Mouse (Mus musculus) limb, embryonic 10.5 days (tissue): Measurements from ENCODE around the gene Cldn7. TPM values are rescaled to one million over a fixed set of nuclear protein-coding genes. Genes with fewer than 3 reads are reported as not detected.
"Not testable (repeated sequence)": the region's sequence is repeated elsewhere in the genome, so short reads cannot be mapped to it uniquely, and the experiment has no call there.

Experiments used
- DNase-seq: peaks from one replicate; pipeline ENCODE4 v3.0.0-alpha.2; 2017; ENCODE audit warnings: low spot score
- H3K27ac ChIP-seq: fragments of 300-500 bp; sonication (generic); 2 replicates; pipeline ENCODE4 v1.5.1; 2016; ENCODE audit warnings: mild to moderate bottlenecking
- H3K27me3 ChIP-seq: fragments of 300-500 bp; sonication (generic); 2 replicates; pipeline ENCODE4 v1.6.1; 2016; ENCODE audit warnings: low read depth, mild to moderate bottlenecking; ENCODE audit not compliant: poor library complexity, severe bottlenecking
- H3K36me3 ChIP-seq: fragments of 300-500 bp; sonication (generic); 2 replicates; pipeline ENCODE4 v1.6.1; 2016; ENCODE audit warnings: mild to moderate bottlenecking, moderate library complexity
- H3K4me1 ChIP-seq: fragments of 300-500 bp; sonication (generic); 2 replicates; pipeline ENCODE4 v1.6.1; 2016
- H3K4me3 ChIP-seq: fragments of 300-500 bp; sonication (generic); 2 replicates; pipeline ENCODE4 v1.5.1; 2016; ENCODE audit warnings: mild to moderate bottlenecking, moderate library complexity
- H3K9me3 ChIP-seq: fragments of 300-500 bp; sonication (generic); replicated peaks from 2 replicates; pipeline ENCODE4 v1.6.1; 2016; ENCODE audit warnings: mild to moderate bottlenecking
- WGBS: fragments of 180-500 bp; shearing (Covaris S2); methylation state at CpG from one replicate; pipeline ENCODE4 v1.1.7; 2016; 5-methylcytosine and 5-hydroxymethylcytosine counted together
- polyA plus RNA-seq: library from polyadenylated mRNA; unstranded; fragments of >200 nt; fragmentation: Nextera tagmentation; extraction: Ambion mirVana; gene quantifications from 2 replicates; pipeline ENCODE4 v1.2.1, GENCODE M21; 2016

Cldn7 gene
- polyA plus RNA-seq, 1 experiment from 2014 or later, result 28.7 TPM

GRCm38 (mm10) chr11:70001159-70001558 lies 36.6 kb downstream of the Cldn7 start:
- no peak for DNase-seq
- H3K27me3 ChIP-seq, result no peaks in the 10 kb centered on the region
- H3K9me3 ChIP-seq, result no peaks in the 10 kb centered on the region
- H3K36me3 ChIP-seq, result peaks cover 49% of the 10 kb centered on the region
- peak overlapping the region; percentile 91 for H3K27ac ChIP-seq
- 13% methylated on average over 8 of the region's 8 CpGs for WGBS
- H3K4me3 ChIP-seq, result peak overlapping the region; percentile 95
- H3K4me1 ChIP-seq, result peaks cover 55% of the 10 kb centered on the region

GRCm38 (mm10) chr11:70001865-70002264 lies 37.3 kb downstream of the Cldn7 start:
- Histone ChIP-seq H3K27me3 (no peaks in the 10 kb centered on the region), H3K4me1 (peaks cover 55% of the 10 kb centered on the region), H3K36me3 (peaks cover 56% of the 10 kb centered on the region), H3K4me3 (peak overlapping the region; percentile 95), H3K27ac (no peak overlapping the region), H3K9me3 (no peaks in the 10 kb centered on the region)
- peak; percentile 51 for DNase-seq

- Histone ChIP-seq H3K36me3 (peaks cover 62% of the 10 kb centered on the region), H3K9me3 (no peaks in the 10 kb centered on the region), H3K27me3 (no peaks in the 10 kb centered on the region), H3K4me3 (peak overlapping the region; percentile 95), H3K27ac (no peak overlapping the region), H3K4me1 (peaks cover 50% of the 10 kb centered on the region)
- 87% methylated on average over 2 of the region's 2 CpGs for WGBS
- DNase-seq, result no peak
Measured at GRCm38 (mm10) chr11:70002471-70002870, 37.9 kb downstream of the Cldn7 start.

GRCm38 (mm10) chr11:70005521-70005920 lies 40.9 kb downstream of the Cldn7 start:
- no peaks in the 10 kb centered on the region for H3K9me3 ChIP-seq
- DNase-seq, result no peak
- H3K4me3 ChIP-seq, result 0 out of 2 replicates have a peak overlapping the region, but pooled peaks have one; percentile 4
- no peak overlapping the region for H3K27ac ChIP-seq
- peaks cover 65% of the 10 kb centered on the region for H3K36me3 ChIP-seq
- peaks cover 35% of the 10 kb centered on the region for H3K4me1 ChIP-seq
- 70% methylated on average over 5 of the region's 5 CpGs for WGBS
- no peaks in the 10 kb centered on the region for H3K27me3 ChIP-seq

GRCm38 (mm10) chr11:70010033-70010432 lies 45.5 kb downstream of the Cldn7 start:
- Histone ChIP-seq H3K4me3 (no peak overlapping the region), H3K4me1 (peaks cover 16% of the 10 kb centered on the region), H3K9me3 (no peaks in the 10 kb centered on the region), H3K36me3 (peaks cover 93% of the 10 kb centered on the region), H3K27me3 (no peaks in the 10 kb centered on the region), H3K27ac (no peak overlapping the region)
- 95% methylated on average over 6 of the region's 6 CpGs for WGBS
- DNase-seq, result no peak

GRCm38 (mm10) chr11:70010548-70010947 lies 46.0 kb downstream of the Cldn7 start:
- WGBS, result 84% methylated on average over 12 of the region's 12 CpGs
- Histone ChIP-seq H3K36me3 (peaks cover 87% of the 10 kb centered on the region), H3K4me1 (peaks cover 21% of the 10 kb centered on the region), H3K4me3 (no peak overlapping the region), H3K27me3 (no peaks in the 10 kb centered on the region), H3K27ac (no peak overlapping the region), H3K9me3 (no peaks in the 10 kb centered on the region)
- no peak for DNase-seq

GRCm38 (mm10) chr11:70010961-70011360 lies 46.4 kb downstream of the Cldn7 start:
- no peaks in the 10 kb centered on the region for H3K27me3 ChIP-seq
- H3K27ac ChIP-seq, result no peak overlapping the region
- DNase-seq, result no peak
- no peaks in the 10 kb centered on the region for H3K9me3 ChIP-seq
- H3K36me3 ChIP-seq, result peaks cover 83% of the 10 kb centered on the region
- 91% methylated on average over 10 of the region's 10 CpGs for WGBS
- H3K4me1 ChIP-seq, result peaks cover 23% of the 10 kb centered on the region
- H3K4me3 ChIP-seq, result no peak overlapping the region

GRCm38 (mm10) chr11:70012931-70013330 lies 48.4 kb downstream of the Cldn7 start:
- 91% methylated on average over 9 of the region's 9 CpGs for WGBS
- no peaks in the 10 kb centered on the region for H3K27me3 ChIP-seq

GRCm38 (mm10) chr11:70013408-70013807 lies 48.8 kb downstream of the Cldn7 start:
- Histone ChIP-seq H3K27me3 (no peaks in the 10 kb centered on the region), H3K36me3 (peaks cover 59% of the 10 kb centered on the region), H3K9me3 (no peaks in the 10 kb centered on the region), H3K4me3 (no peak overlapping the region), H3K4me1 (peaks cover 41% of the 10 kb centered on the region), H3K27ac (peak overlapping the region; percentile 4; the same call in 1 of the 2 replicates)
- no peak for DNase-seq
- WGBS, result 88% methylated on average over 3 of the region's 3 CpGs

More at GRCm38 (mm10) chr11:70012931-70013330, 48.4 kb downstream of the Cldn7 start:
- no peak overlapping the region for H3K4me3 ChIP-seq
- no peak for DNase-seq
- H3K4me1 ChIP-seq, result peaks cover 36% of the 10 kb centered on the region
- H3K9me3 ChIP-seq, result no peaks in the 10 kb centered on the region
- H3K36me3 ChIP-seq, result peaks cover 64% of the 10 kb centered on the region
- H3K27ac ChIP-seq, result no peak overlapping the region

GRCm38 (mm10) chr11:70014051-70014450 lies 49.5 kb downstream of the Cldn7 start:
- no peaks in the 10 kb centered on the region for H3K27me3 ChIP-seq
- H3K4me3 ChIP-seq, result peak overlapping the region; percentile 64; the same call in 1 of the 2 replicates
- DNase-seq, result no peak
- no peak overlapping the region for H3K27ac ChIP-seq
- H3K9me3 ChIP-seq, result no peaks in the 10 kb centered on the region
- peaks cover 48% of the 10 kb centered on the region for H3K4me1 ChIP-seq
- H3K36me3 ChIP-seq, result peaks cover 52% of the 10 kb centered on the region
- WGBS, result 54% methylated on average over 5 of the region's 5 CpGs

- H3K27ac ChIP-seq, result peak within 1 kb of the TSS; percentile 81
- H3K9me3 ChIP-seq, result no peaks in the 10 kb centered on the region
- peak; percentile 85 for DNase-seq
- H3K4me3 ChIP-seq, result peak within 1 kb of the TSS; percentile 64
- peaks cover 43% of the 10 kb centered on the region for H3K36me3 ChIP-seq
- peaks cover 57% of the 10 kb centered on the region for H3K4me1 ChIP-seq
- H3K27me3 ChIP-seq, result no peaks in the 10 kb centered on the region
- 2% methylated on average over 35 of the region's 35 CpGs for WGBS
Measured at GRCm38 (mm10) chr11:70014880-70015558, 50.4 kb downstream of the Cldn7 start, which contains the start of gene Acadvl. Gene Acadvl (minus strand): TSS chr11:70015411.

- peaks cover 36% of the 10 kb centered on the region for H3K36me3 ChIP-seq
- H3K4me1 ChIP-seq, result peaks cover 64% of the 10 kb centered on the region
- H3K27ac ChIP-seq, result peak overlapping the region; percentile 81; the same call in 1 of the 2 replicates
- peak overlapping the region; percentile 64 for H3K4me3 ChIP-seq
- no peaks in the 10 kb centered on the region for H3K27me3 ChIP-seq
- H3K9me3 ChIP-seq, result no peaks in the 10 kb centered on the region
- WGBS, result 67% methylated on average over 6 of the region's 6 CpGs
- no peak for DNase-seq
Measured at GRCm38 (mm10) chr11:70015677-70016076, 51.1 kb downstream of the Cldn7 start.

GRCm38 (mm10) chr11:70016177-70016576 lies 51.6 kb downstream of the Cldn7 start:
- WGBS, result 94% methylated on average over 2 of the region's 2 CpGs
- H3K4me3 ChIP-seq, H3K27me3 ChIP-seq, H3K27ac ChIP-seq, DNase-seq, H3K9me3 ChIP-seq: not testable (repeated sequence)
- H3K4me1 ChIP-seq, result peaks cover 69% of the 10 kb centered on the region
- H3K36me3 ChIP-seq, result peaks cover 31% of the 10 kb centered on the region
